Mouse (Mus musculus): ENCODE results near the gene Gm16429. TPM values are rescaled to one million over a fixed set of nuclear protein-coding genes. Genes with fewer than 3 reads are reported as not detected.
"Not testable (repeated sequence)": the region's sequence is repeated elsewhere in the genome, so short reads cannot be mapped to it uniquely, and the experiment has no call there.

Gene Gm16429
- polyA plus RNA-seq (2011; ENCODE audit: insufficient read depth, insufficient read length, low replicate concordance, missing spikeins): not detected in 2 replicates

GRCm38 (mm10) chr5:93928952-93929351, at the start of gene Gm16429:
TSS of gene Gm16429 (minus strand) at chr5:93929052.
- H3K4me3 ChIP-seq (replicated peaks; ENCODE audit: control insufficient read depth, low read depth, low read length); H3K27ac ChIP-seq (ENCODE audit: control insufficient read depth, insufficient read depth, low read depth, low read length, poor library complexity); H3K4me1 ChIP-seq (ENCODE audit: control insufficient read depth, insufficient read depth, low read length): not testable (repeated sequence)
- no CpG with 5 or more reads among the region's 1 CpGs for WGBS

Other genes with a start within 250 kb of the Gm16429 start
- not detected in 2 replicates for gene Gm7792, start 85.3 kb downstream of the Gm16429 start, polyA plus RNA-seq (2011; ENCODE audit: insufficient read depth, insufficient read length, low replicate concordance, missing spikeins)
- gene BC061212, start 141.5 kb upstream of the Gm16429 start, polyA plus RNA-seq (2011; ENCODE audit: insufficient read depth, insufficient read length, low replicate concordance, missing spikeins): not detected in 2 replicates
- not detected in 2 replicates for gene Gm6351, start 147.3 kb upstream of the Gm16429 start, polyA plus RNA-seq (2011; ENCODE audit: insufficient read depth, insufficient read length, low replicate concordance, missing spikeins)